ENCODE assay signal across 13 mouse cellular contexts in the genomic region with DNA sequence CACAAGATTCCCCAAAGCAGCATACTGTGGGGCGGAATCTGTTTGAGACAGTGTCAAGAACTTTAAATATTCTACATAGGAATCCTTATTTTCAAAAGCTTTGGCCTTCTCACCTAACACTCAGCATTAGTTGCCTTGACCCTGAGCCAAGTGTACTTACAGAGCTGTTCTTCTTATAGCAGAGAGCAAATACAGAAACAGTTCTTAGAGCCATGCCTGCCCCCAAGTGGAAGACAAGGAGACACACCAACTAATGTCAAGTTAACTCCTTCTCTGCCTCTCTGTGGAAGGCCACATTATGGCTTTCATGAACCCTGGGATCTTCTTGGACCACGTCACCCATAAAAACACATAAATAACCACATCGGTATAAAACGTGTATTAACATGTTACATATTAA.
DNase-seq lines count a peak whose midpoint lies in the region; ATAC-seq and TF ChIP-seq lines count a peak whose summit lies in the region.
"Had no signal": no experiment of that assay in that cellular context is flagged by ENCODE, and none has a peak within 500 bp of the region (broad histone marks: within the 10 kb centered on the region; RNA-seq: fewer than 3 reads in every experiment).

No protein-coding gene starts in this region.

- WGBS in kidney, embryonic 16.5 days, result 82% methylated on average over 4 of the region's 4 CpGs
- WGBS in kidney, adult 2 months, result 59% methylated on average over 4 of the region's 4 CpGs

- ATAC-seq in kidney, embryonic 16.5 days (ENCODE audit: low FRiP score, low TSS enrichment), result peak; percentile 23; the same call in 1 of the 2 replicates
- ATAC-seq: forebrain, embryonic 13.5 days had no signal

- H3K9me3 ChIP-seq in kidney, embryonic 16.5 days (ENCODE audit: low read length), result no peaks in the 10 kb centered on the region
- H3K9me3 ChIP-seq: embryonic facial prominence, embryonic 13.5 days; forebrain, embryonic 13.5 days; liver, embryonic 15.5 days had no signal

- H3K27me3 ChIP-seq in kidney, embryonic 16.5 days (ENCODE audit: insufficient read depth, low read length), result no peaks in the 10 kb centered on the region
- H3K27me3 ChIP-seq in kidney, adult 2 months (replicated peaks; ENCODE audit: control insufficient read depth, insufficient read depth, low read length), result no peaks in the 10 kb centered on the region
- H3K27me3 ChIP-seq: embryonic facial prominence, embryonic 13.5 days; forebrain, embryonic 13.5 days; liver, embryonic 15.5 days had no signal

- no peak for DNase-seq in kidney, adult 2 months
- peak; percentile 6 to 12 for DNase-seq in right cerebral cortex, adult 2 months (ENCODE audit: low spot score in 2 of 2)
- no peak for DNase-seq in right cerebral cortex, postnatal 4 days
- DNase-seq in frontal cortex, postnatal 10 days (ENCODE audit: low spot score in 2 of 2), result peak; percentile 7 to 15
- DNase-seq in T-cell, adult 2 months (ENCODE audit: low spot score), result no peak
- DNase-seq in natural killer cell, adult 2 months (ENCODE audit: low spot score in 2 of 2), result no peak
- DNase-seq: cerebellum, adult 18-20 months; heart, postnatal 14 days; kidney, postnatal 25 days had no signal

- H3K27ac ChIP-seq in kidney, embryonic 16.5 days (ENCODE audit: low read length), result no peak overlapping the region
- H3K27ac ChIP-seq in kidney, adult 2 months (ENCODE audit: insufficient read depth, low read depth, low read length), result no peak overlapping the region
- H3K27ac ChIP-seq: embryonic facial prominence, embryonic 13.5 days; forebrain, embryonic 13.5 days; liver, embryonic 15.5 days had no signal

- TF ChIP-seq CTCF in kidney, adult 2 months (conservative IDR thresholded peaks at IDR 0.05; ENCODE audit: insufficient read depth, insufficient read length, low read depth, low read length), result no peak

- H3K4me1 ChIP-seq in kidney, embryonic 16.5 days (ENCODE audit: insufficient read depth, low read length), result no peaks in the 10 kb centered on the region
- H3K4me1 ChIP-seq in kidney, adult 2 months (ENCODE audit: control insufficient read depth, insufficient read depth, low read length), result no peaks in the 10 kb centered on the region; the same call in 1 of the 2 replicates
- H3K4me1 ChIP-seq: embryonic facial prominence, embryonic 13.5 days; forebrain, embryonic 13.5 days; liver, embryonic 15.5 days had no signal

- H3K36me3 ChIP-seq in kidney, embryonic 16.5 days (ENCODE audit: insufficient read depth, low read length), result no peaks in the 10 kb centered on the region
- peaks cover 5% of the 10 kb centered on the region; the same call in 1 of the 2 replicates for H3K36me3 ChIP-seq in kidney, adult 2 months (ENCODE audit: control insufficient read depth, insufficient read depth, low read length)
- H3K36me3 ChIP-seq: embryonic facial prominence, embryonic 13.5 days; liver, embryonic 15.5 days had no signal

- no peak overlapping the region for H3K4me2 ChIP-seq in kidney, embryonic 16.5 days (replicated peaks; ENCODE audit: low read depth, low read length)
- H3K4me2 ChIP-seq: embryonic facial prominence, embryonic 13.5 days; forebrain, embryonic 13.5 days; liver, embryonic 15.5 days had no signal

- no peak overlapping the region for H3K4me3 ChIP-seq in kidney, embryonic 16.5 days (ENCODE audit: low read length)
- no peak overlapping the region for H3K4me3 ChIP-seq in kidney, adult 2 months (ENCODE audit: insufficient read depth, low read depth, low read length)
- H3K4me3 ChIP-seq: embryonic facial prominence, embryonic 13.5 days; forebrain, embryonic 13.5 days; liver, embryonic 15.5 days had no signal

- no peak for TF ChIP-seq POLR2A in kidney, adult 2 months (IDR thresholded peaks at IDR 0.05; ENCODE audit: low read depth, low read length)

- no peak overlapping the region for H3K9ac ChIP-seq in kidney, embryonic 16.5 days (replicated peaks; ENCODE audit: low read length)
- H3K9ac ChIP-seq: embryonic facial prominence, embryonic 13.5 days; forebrain, embryonic 13.5 days; liver, embryonic 15.5 days had no signal

Comparison
In these comparisons a context has a peak if more than half of its experiments do, and no peak if none do; other contexts are left out.
1. DNase-seq: peak in right cerebral cortex, adult 2 months (2 of 2) and frontal cortex, postnatal 10 days (2 of 2); none in kidney, adult 2 months (single experiment), right cerebral cortex, postnatal 4 days (single experiment), T-cell, adult 2 months (single experiment) and natural killer cell, adult 2 months (0 of 2).